Mouse (Mus musculus): ENCODE measurements around the gene Trit1.

The Trit1 gene

DNA sequence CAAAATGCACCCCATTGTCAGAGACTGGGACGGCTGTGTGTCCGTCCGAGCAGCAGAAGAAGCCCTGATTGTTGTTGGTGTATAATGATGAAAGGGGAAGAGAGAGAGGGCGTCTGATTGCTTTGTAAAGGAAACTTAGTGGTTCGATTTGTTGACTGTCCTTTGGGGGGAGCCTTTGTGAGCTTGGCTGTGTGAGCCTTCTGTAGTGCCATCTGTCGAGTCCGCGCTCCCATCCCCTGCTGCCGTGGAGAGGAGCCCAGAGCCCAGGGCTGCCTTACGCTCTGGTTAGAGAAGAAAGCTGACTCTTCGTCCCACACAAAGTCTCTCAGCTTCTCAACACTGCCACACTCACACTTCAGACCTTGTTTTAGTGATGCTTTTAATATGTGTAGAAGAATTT is 36.8 kb downstream of the Trit1 start:
- DNase-seq, result peak; percentile 70

DNA sequence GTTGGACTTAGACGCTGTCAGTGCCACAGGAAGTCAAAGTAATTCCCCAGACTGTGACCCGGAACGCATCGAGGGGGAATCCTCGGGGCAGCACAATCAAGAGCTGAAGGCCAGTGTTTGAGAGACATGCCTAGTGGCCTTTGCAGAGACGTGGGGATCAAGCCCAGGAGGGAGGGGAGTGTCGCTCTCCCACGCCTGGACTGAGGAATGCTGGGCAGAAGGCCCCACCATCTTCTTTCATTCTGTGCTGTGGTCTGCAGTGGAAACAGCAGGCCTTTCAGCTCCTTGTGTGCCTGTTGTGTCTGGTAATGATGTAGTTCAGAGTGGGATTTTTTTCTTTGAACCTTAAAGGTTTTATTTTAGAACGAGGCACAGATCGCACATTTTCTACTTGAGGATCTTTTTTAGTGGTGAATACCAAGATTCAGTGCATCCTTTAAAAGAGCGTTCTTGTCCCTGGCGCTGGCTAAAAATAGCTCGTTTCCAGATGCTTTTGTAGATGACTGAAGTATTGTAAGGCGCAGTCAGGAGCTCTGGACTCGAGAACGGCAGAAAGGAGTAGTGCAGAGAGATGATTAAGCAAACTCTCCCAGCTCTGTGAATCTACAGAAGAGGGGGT is 37.9 kb downstream of the Trit1 start:
- DNase-seq, result no peak

DNA sequence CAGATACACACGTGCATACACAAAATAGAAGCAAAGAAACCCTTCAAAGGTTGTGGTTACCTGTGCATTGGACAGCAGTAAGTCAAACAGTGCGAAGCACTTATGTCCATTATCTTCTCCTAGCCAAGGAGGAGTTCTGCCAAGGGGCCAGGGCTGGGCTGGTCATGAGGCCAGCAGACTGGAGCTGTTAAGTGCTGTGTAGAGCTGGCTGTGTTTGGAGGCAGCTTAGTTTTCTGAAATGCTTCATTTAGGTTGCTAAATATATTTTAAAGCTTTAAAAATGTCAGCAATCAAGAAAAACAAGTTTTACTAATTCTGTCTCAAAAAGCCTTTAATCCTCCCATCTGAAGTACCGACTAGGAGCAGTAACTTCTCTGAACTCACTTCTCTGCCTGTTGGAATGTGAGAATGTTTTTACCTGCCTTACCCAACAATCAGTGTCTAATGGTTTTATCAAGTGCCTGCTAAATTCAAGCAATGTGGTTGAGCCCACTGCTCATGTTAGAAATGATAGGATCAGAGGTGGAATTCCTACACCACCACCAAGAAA is 40.2 kb downstream of the Trit1 start:
- no peak for DNase-seq

DNA sequence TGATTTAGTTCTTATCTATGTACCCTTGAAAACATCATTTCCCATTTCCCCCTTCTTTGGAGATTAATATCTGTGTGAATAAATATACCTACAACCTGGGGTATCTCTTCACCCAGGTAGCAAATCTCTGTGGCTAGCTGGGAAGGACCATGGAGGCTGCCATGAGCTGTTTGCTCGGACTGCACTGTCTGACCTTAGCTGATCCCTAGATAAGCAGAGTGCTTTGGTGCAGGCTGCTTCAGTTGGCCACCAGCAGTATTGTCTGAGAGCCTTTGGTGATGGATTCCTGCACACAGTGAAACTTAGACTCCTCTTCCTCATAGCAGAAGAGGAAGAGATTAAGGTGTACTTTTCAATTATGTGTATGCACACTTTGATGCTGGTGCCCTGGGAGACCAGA is 41.6 kb downstream of the Trit1 start:
- DNase-seq, result no peak

DNA sequence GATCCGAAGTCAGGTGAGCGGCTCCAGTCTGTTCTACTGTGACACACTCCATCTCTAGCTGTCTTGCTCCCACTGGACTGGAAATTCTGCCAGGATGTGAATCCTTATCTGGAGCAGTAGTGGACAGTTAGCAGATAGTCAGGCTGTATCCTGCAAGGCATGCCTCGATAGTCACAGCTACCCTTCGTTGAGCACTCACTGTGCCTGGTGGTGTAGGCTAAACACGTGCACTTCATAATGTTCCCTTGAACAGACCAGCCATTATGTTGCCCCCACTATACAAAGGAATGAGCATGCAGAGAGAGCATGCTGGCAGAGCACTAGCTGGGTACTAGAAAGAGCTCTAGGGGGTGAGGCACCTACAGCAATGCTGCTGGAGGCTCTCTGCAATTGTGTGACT is 45.3 kb downstream of the Trit1 start:
- DNase-seq, result no peak

DNA sequence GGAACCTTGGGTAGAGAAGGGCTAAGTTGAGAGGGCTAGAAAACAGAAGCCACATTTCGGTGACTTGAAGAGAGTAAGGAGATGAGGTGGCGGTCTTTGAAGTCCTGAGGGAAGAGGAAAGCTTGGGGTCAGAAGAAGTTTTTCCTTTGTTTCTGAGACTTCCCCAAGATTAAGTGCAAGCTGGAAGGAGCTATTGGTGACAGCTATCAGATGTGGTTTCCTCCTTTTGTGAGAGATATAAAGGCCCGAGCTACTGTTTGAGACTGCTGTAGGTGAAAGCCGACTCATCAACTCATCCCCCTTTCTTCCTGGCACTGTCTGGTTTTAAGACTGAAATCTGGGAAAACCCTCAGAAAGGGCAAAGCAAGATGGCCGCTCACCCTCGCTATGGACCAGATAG is 52.2 kb downstream of the Trit1 start:
- no peak for DNase-seq

DNA sequence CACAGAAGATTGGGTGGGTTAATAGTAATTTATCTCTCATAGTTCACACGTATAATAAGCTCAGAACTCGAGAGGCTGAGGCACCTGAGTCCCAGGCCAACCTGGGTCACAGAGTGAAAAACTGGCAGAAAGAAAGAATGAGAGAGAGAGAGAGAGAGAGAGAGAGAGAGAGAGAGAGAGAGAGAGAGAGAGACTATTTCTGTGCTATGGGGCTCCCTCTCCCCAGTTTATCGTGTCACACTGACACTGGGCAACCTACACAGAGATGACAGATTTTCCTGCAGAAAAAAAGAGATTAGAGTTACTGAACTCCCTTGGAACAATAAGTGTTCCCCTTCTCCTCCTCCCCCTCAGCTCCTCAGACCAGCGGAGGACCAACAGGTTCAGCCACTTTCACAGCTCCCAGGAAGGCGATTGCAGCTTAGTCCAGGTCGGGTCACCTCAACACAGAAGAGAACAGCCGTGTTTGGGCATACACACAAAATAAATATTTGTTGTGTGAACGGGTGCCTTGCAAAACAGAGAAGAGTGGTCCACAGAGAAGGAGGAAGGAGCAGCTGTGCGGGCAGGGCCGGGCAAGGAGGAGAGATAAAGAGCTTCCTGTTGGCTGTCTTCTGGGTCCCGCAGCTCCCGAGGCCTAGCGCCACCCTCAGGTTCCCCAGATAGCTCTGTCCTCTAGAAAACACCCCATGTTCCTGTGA is 55.0 kb downstream of the Trit1 start:
- DNase-seq, result peak; percentile 64

DNA sequence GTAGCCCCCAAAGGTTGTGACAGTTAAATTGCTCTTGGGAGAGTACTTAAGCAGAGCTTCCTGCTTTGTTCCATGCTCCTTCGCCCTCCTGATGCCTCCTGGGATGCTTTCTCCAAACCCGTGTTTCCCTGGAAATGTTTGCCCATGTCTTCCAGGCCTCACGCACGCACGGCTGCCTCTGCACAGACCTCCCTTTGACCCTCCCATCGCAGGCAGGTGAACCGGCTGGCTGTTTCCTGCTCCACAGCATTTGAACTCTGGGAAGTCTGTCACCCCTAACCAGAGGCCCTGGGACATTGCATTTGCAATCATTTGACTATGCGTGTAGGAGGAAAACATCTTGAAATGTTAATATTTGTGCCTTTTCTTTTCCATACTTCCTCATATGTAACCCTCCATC is 60.5 kb downstream of the Trit1 start:
- DNase-seq, result no peak

DNA sequence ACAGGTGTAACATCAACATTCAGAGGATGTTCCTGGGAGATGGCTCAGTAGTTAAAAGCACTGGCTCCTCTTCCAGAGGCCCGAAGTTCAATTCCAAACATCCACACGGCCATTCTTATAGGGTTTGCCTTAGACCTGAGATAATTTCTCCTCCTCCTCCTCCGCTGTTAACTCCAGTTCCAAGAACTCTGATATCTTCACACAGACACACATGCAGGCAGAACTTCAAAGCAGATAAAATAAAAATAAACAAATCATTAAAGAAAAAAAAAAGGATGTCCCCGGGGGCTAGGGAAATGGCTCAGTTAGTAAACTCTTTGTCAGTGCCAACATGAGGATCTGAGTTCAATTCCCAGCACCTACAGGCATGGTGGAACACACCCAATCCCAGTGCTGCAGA is 61.8 kb downstream of the Trit1 start:
- DNase-seq, result no peak

DNA sequence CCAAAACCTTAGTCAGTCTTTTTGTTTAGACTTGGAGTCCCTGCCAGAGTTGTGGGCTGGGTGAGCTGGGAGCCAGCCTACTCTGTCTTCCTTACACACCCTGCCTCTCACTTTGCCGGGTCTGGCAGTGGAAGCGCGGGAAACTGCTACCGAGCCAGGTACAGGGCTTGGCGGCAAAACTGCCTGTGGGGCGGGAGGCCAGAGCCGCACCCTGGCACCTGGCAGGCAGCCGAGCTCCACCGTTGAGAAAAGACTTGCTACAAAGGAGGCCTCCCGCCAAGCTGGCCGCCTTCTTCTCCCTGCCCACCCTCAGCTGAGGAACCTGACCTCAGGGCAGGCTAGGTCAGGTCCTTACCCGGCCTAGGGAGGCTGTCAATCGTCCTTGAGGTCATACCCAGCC is 64.4 kb downstream of the Trit1 start:
- DNase-seq, result no peak

DNA sequence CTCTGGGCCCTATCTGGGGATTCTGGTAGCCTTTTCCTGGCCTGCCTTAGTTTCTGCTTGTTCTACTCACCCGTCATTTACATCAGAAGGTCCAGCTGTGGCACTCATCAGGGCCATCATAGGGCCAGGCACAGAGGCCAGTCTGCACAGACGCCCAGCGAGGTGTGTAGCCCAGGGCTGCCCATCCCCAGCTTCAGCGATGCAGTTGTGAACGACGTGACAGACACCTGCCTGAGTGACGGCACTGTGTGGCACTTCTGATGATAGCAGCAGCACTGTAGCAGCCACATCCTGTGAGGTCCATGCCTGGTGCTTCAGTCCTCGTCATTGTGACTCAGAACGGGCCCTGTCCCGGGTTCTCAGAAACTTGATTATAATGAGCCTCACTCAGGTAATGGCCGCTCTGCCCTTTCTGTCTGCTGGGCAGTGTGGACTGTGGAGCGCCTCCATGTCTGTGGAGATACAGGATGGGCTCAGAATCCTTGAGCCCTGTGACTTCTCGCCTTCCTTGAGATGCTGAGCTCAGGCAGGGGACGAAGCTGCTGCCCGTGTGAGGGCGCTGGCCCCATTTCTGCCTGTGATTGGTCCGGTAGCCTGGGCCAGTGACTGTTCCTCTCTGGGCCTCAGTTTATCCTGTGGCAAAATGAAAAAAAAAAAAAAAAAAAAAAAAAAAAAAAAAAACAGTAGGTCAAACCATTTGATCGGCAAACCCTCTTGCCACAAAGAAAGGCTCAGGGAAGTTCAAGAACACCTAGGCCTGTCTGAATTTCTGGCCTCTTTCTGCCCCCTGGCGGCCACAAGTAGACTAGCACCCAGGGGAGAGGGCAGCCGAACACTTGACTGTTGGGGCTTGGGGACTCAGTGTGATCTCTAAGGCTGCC is 66.1 kb downstream of the Trit1 start:
- peak; percentile 79 for DNase-seq

DNA sequence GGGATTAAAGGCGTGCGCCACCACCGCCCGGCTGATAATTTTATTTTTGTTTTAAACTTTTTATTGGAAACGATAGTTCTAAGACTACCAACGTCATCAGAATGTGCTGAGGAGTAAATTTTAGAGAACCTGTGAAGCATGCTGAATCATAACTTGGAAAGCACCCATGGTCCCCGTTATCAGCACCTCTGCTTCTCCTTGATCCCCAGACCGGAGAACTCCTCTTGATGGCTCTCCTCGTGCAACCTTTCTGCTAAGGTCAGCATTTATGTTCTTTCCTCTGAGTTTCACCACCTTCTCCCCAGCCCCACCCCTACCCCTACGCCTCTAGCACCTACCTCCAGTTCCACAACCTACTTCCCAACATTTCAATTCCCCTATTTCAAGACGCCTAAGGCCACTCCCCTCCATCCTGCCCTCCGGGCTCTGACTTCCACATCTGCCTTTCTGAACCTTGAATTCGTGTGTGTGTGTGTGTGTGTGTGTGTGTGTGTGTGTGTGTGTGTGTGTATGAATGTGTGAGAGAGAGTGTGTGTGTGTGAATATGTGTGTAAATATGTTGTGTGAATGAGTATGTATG is 67.0 kb downstream of the Trit1 start:
- no peak for DNase-seq

DNA sequence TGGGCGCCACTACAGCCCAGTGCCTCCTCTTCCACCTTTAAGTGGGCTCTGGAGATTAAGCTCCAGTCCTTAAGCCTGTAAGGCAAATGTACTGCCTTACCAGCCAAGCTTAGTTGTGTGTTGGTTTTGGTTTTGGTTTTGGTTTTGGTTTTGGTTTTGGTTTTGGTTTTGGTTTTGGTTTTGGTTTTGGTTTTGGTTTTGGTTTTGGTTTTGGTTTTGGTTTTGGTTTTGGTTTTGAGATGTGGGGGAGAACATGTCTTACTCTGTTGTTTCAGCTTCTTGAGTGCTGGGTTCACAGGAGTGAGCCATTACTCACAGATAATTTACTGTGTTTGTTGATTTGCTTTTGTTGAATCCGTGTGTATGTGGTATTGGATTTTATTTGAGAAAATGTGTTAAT is 68.9 kb downstream of the Trit1 start:
- no peak for DNase-seq

DNA sequence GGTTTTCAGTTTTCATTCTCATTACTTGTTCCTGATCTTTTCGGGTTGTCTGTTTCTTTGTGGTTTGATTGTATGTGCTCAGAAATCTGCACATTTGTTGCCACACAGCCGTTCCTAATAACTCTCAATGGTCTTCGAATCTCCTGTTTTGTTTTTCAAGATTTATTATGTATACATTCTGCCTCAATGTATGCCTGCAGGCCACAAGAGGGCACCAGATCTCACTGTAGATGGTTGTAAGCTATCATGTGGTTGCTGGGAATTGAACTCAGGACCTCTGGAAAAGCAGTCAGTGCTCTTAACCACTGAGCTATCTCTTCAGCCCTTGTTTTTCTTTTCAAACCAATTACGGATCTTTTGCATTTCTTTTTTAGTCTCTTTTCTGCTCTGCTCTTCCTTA is 70.0 kb downstream of the Trit1 start:
- DNase-seq, result no peak

DNA sequence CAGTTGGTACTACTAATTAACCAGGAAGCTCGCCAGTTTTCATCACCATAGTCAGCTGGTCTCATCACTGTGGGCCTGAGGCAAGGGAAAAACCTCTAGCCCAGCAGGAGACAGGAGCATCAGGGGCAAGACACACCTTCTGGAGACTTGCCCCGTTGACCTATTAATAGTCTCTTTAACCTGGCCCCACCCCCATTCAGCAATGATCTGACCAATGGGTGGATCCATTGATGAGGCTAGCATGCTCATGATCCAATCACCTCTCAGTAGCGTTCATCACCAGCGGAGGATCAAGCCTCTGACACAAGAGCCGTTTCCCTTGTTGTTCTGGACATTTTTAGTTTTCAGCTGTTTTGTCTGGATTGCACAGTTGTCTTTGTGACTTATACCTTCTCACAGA is 76.2 kb downstream of the Trit1 start:
- DNase-seq, result no peak

DNA sequence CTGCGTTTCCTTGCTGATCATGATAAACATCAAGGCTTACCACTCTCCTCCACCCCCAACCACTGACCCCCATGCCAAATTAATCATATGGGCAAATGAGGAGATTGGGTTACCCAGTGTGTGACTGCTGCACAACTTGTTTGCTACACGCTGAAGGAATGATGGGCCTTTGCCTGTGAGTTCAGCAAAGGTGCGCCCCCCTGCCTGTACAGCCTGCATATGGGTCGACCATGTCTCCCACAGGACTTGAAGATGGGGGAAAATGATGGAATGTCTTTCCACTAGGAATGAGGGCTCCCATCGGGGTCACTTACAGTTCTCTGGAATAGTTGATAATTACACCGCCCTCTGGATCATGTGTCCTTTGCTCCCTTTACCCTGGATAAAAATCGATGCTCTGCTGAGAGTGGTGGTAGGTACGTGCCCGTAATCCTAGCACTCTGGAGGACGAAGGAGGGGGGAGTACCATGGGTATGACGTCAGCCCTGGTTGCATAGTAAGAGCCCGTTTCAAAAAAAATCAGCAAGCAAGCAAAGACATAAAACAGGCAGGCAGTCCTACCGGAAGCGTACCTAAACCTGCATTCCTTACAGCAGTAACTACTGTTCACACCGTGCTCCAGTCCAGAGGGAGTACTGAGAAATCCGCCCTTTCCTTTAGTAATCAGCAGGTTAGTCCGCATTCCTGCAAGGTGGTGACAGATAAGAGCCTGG is 76.8 kb downstream of the Trit1 start:
- no peak for DNase-seq

DNA sequence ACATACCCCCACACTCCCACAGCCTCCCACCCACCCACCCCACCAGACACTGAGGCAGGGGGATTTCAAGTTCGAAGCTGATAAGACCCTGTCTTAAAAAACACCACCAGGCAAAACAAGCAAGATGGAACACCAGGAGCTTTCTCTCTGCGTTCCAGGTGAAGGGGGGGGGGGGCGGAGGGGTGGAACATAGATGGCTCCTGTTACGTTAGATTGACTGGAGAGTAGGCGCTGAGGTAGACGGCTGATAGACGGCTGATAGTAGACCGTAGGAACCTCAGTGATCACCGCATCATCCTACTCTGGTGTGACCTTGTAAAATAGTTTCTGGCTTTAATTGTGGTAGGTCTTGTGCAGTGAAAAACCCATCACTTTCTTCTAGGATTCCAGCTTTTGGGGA is 77.5 kb downstream of the Trit1 start:
- no peak for DNase-seq

Measured in retina, postnatal 1 day (tissue).